34 mouse cellular contexts compared by ENCODE assay signal in the genomic region with DNA sequence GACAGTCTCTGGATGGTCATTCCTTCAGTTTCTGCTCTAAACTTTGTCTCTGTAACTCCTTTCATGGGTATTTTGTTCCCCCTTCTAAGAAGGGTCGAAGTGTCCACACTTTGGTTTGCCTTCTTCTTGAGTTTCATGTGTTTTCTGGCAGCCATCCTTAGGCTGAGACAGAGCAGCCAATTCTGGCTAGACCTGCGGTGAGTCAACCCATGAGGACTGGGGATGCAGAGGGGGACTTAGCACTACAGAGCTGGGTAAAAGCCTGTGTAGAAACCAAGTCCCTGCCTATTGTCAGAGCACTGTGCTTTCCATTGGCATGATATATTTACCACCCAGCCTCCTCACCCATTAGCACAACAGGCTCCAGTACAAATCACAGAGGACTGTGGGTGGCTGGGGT. TPM values are rescaled to one million over a fixed set of nuclear protein-coding genes. Genes with fewer than 3 reads are reported as not detected.
"Had no signal": no experiment of that assay in that cellular context is flagged by ENCODE, and none has a peak within 500 bp of the region (broad histone marks: within the 10 kb centered on the region; RNA-seq: fewer than 3 reads in every experiment).

No protein-coding gene starts in this region.

- H3K27ac ChIP-seq: heart, embryonic 10.5 days; hindbrain, embryonic 13.5 days; hindbrain, embryonic 15.5 days; hindbrain, postnatal 0 days; kidney, embryonic 15.5 days; kidney, postnatal 0 days; limb, embryonic 10.5 days; limb, embryonic 12.5 days; liver, embryonic 13.5 days; liver, embryonic 15.5 days had no signal

- H3K4me3 ChIP-seq: heart, embryonic 10.5 days; heart, embryonic 12.5 days; hindbrain, embryonic 13.5 days; hindbrain, embryonic 15.5 days; kidney, embryonic 15.5 days; limb, embryonic 10.5 days; limb, embryonic 12.5 days; liver, embryonic 13.5 days; liver, embryonic 15.5 days had no signal

- ATAC-seq: hindbrain, postnatal 0 days; intestine, embryonic 16.5 days had no signal

- DNase-seq: gastrocnemius, postnatal 10 days; gastrocnemius, postnatal 25 days; heart, postnatal 10 days; kidney, adult 11 months; kidney, adult 2 months; kidney, adult 9 months; kidney, postnatal 14 days; kidney, postnatal 36 days; layer of hippocampus, postnatal 36 days; liver; liver, embryonic 13.5 days had no signal

RNA-seq across cellular contexts. Expression of a gene that starts 41.9 kb away (rescaled TPM):
- total RNA-seq: gastrocnemius, postnatal 25 days; gastrocnemius, postnatal 4 days; heart, adult 18-20 months; heart, adult 8-10 months; heart, postnatal 25 days; hematopoietic stem cell, adult 5-6 weeks; hindbrain, postnatal 0 days had no signal

RNA-seq across cellular contexts. Expression of a gene that starts 42.9 kb away (rescaled TPM):
- total RNA-seq: gastrocnemius, postnatal 10 days; gastrocnemius, postnatal 25 days; gastrocnemius, postnatal 4 days; granulocyte monocyte progenitor cell, adult 5-6 weeks; heart, adult 18-20 months; heart, adult 8-10 months; heart, postnatal 10 days; heart, postnatal 25 days; hematopoietic stem cell, adult 5-6 weeks; hindbrain, postnatal 0 days; layer of hippocampus, adult 18-20 months; layer of hippocampus, postnatal 10 days; layer of hippocampus, postnatal 36 days; left cerebral cortex, adult 18-20 months; left cerebral cortex, adult 8-10 months; left cerebral cortex, postnatal 14 days; left cerebral cortex, postnatal 36 days had no signal
